Mouse (Mus musculus) lung, adult 2 months (tissue): ENCODE data around the gene Fbxo10. TPM values are rescaled to one million over a fixed set of nuclear protein-coding genes. Genes with fewer than 3 reads are reported as not detected.

Experiments
- DNase-seq: peaks from one replicate; pipeline ENCODE4 v3.0.0; 2022
- H3K4me1 ChIP-seq: fragments of 200-500 bp; 2 replicates; pipeline ENCODE4 v1.6.1; 2011; ENCODE audit warnings: low read length; ENCODE audit not compliant: control insufficient read depth, insufficient read depth
- H3K4me3 ChIP-seq: fragments of 200-500 bp; replicated peaks from 2 replicates; pipeline ENCODE3; 2011; ENCODE audit warnings: low read depth, mild to moderate bottlenecking, control low read depth, low read length; ENCODE audit errors: extremely low read depth
- CTCF ChIP-seq: fragments of 200-500 bp; IDR thresholded peaks from 2 replicates; pipeline ENCODE4 v1.5.1; 2011; ENCODE audit warnings: mild to moderate bottlenecking, low read length, control low read depth; ENCODE audit not compliant: insufficient read depth
- POLR2A ChIP-seq: fragments of 200-500 bp; IDR thresholded peaks from 2 replicates; pipeline ENCODE4 v1.6.1; 2011; ENCODE audit warnings: low read depth, mild to moderate bottlenecking, control low read depth, low read length, borderline replicate concordance; ENCODE audit errors: extremely low read depth
- WGBS: fragments of 180-500 bp; shearing (Covaris S2); methylation state at CpG from one replicate; pipeline ENCODE4 v1.1.7; 2018; 5-methylcytosine and 5-hydroxymethylcytosine counted together
- polyA plus RNA-seq: library from polyadenylated mRNA; depleted of rRNA; stranded (reverse); fragments of >200 nt; gene quantifications from 2 replicates; pipeline ENCODE4 v1.2.3, GENCODE M21; 2012; rRNA removed

The Fbxo10 gene
- 13.0 and 15.2 TPM in 2 replicates for polyA plus RNA-seq

- under 1% methylated on average over 77 of the region's 77 CpGs for WGBS
- Histone ChIP-seq H3K4me1 (no peaks in the 10 kb centered on the region), H3K4me3 (peak within 1 kb of the TSS; percentile 63)
- TF ChIP-seq POLR2A: peak; percentile 52; the same call in 1 of the 2 replicates
- TF ChIP-seq CTCF: no peak
- peak; percentile 88 for DNase-seq
These were observed at the start of gene Fbxo10 for GRCm38 (mm10) chr4:45084021-45084894. TSS of gene Fbxo10 (minus strand) at chr4:45084604.

- Histone ChIP-seq H3K4me3 (no peak overlapping the region), H3K4me1 (no peaks in the 10 kb centered on the region)
- DNase-seq: peak; percentile 28
- no peak for TF ChIP-seq POLR2A
- TF ChIP-seq CTCF: no peak
- 49% methylated on average over 4 of the region's 4 CpGs for WGBS
These were observed 46.6 kb upstream of the Fbxo10 start for GRCm38 (mm10) chr4:45131021-45131420.

DNA sequence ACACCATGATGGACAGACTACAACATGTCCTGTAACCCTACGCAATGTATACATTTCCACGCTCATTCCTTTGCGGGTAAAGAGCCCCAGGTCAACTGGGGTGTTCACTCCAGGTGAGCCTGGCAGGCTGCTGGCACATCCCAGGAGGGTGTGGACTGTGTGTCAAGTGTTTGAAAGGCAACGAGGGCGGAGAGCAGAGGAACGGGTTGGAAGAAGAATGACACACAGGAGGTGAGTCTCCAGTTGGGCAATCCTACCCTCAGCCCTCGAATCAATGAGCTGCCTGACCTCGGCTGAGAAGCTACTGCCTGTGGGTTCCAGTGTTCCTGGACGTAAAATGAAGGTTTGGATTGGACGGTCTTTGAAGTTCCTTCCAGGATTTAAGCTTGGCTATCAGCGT, 36.9 kb upstream of the Fbxo10 start:
- TF ChIP-seq CTCF (no peak), POLR2A (no peak)
- 74% methylated on average over 11 of the region's 11 CpGs for WGBS

DNA sequence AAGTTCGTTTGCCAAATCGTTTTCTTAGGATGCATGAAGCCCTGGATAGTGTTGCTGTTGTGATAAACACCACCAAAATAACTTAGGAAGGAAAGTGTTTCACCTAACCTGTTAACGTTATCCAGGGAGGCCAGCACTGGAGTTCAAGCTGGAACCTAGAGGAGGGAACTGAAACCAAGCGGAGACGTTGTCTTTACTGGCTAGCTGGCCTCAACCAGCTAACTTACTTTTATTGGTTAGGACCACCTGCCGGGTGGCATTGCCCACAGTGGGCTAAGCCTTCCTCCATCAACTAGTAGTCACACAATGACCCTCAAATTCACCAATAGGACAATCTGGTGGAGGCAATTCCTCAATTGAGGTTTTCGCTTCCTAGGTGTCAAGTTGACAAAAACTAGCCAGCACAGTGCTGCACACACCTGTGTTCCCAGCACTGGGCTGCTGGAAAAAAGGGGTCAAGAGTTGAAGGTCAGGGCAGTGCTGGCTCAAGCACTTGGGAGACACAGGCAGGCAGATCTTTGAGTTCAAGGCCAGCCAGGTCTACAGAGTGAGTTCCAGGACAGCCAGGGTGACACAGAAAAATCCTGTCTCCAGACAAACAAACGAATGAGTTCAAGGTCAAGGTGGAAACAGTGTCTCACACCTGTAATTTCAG, 24.2 kb upstream of the Fbxo10 start:
- Histone ChIP-seq H3K4me3 (no peak overlapping the region), H3K4me1 (peaks cover 5% of the 10 kb centered on the region)
- WGBS: 62% methylated on average over 8 of the region's 8 CpGs
- no peak for TF ChIP-seq CTCF
- TF ChIP-seq POLR2A: no peak
- no peak for DNase-seq

More for the DNA sequence above, 36.9 kb upstream of the Fbxo10 start:
- H3K4me1 ChIP-seq: no peaks in the 10 kb centered on the region
- H3K4me3 ChIP-seq: no peak overlapping the region
- DNase-seq: no peak

DNA sequence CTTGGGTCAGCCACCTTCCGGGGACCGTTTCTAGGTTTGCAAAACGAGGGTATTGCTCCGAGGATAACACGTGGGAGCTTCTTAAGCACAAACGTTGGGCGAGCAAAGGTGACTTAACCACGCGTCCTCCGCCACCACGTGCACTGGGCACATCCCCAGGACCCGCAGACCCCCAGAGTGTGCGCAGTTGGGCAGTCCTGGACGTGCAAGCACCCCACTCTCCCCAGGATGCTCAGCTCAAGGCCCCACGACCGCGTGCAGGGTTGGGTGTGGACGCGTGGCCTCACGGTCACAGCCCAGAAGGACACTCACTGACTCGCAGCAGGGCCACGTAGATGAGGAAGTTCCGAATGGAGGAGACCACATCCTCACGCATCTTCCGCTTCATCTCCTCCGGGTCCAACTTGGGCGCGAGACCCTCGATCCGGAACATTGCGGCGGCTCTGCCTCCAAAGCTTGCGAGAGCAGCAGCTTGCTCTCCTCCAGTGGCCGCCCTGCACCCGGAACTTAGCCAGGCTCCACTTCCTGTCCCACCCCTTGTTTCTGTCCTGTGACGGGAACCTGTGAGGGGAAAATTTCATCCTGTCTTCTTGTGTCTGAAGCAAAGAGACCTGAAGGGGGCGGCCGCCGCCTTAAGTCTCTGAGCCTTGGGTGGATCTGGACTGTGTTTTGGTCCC, 23.3 kb upstream of the Fbxo10 start, which contains the start of gene Tomm5:
Gene Tomm5 (minus strand): TSS at position 514 of the 677 bp plus-strand sequence.
- peaks cover 5% of the 10 kb centered on the region for H3K4me1 ChIP-seq
- WGBS: under 1% methylated on average over 39 of the region's 39 CpGs
- peak; percentile 49 for TF ChIP-seq CTCF
- peak; percentile 91 for TF ChIP-seq POLR2A
- H3K4me3 ChIP-seq: peak within 1 kb of the TSS; percentile 97
- peak; percentile 88 for DNase-seq

GRCm38 (mm10) chr4:45107066-45107465, 22.7 kb upstream of the Fbxo10 start:
- peaks cover 5% of the 10 kb centered on the region for H3K4me1 ChIP-seq
- H3K4me3 ChIP-seq: no peak overlapping the region
- no peak for DNase-seq
- WGBS: 8% methylated on average over 4 of the region's 4 CpGs
- TF ChIP-seq POLR2A: no peak
- no peak for TF ChIP-seq CTCF

DNA sequence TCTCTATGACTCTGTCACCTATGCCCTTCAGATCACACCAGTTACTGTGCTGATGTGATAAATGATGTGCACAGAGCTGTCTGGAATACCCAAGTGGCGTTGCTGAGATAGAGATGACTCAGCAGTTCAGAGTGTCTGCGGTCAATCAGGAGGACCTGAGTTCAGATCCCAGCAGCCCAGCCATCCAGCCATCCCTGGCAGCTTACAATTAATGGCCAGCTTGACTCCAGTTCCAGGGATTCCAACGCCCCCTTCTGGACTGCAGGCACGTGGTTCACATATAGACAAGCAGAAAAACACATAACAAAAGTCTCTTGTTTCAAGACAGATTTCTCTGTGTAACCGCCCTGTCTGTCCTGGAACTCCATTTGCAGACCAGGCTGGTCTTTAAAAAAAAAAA, 22.0 kb upstream of the Fbxo10 start:
- no peak overlapping the region for H3K4me3 ChIP-seq
- 69% methylated on average over 5 of the region's 5 CpGs for WGBS
- no peak for TF ChIP-seq POLR2A
- no peak for TF ChIP-seq CTCF
- no peak for DNase-seq
- H3K4me1 ChIP-seq: peaks cover 5% of the 10 kb centered on the region

DNA sequence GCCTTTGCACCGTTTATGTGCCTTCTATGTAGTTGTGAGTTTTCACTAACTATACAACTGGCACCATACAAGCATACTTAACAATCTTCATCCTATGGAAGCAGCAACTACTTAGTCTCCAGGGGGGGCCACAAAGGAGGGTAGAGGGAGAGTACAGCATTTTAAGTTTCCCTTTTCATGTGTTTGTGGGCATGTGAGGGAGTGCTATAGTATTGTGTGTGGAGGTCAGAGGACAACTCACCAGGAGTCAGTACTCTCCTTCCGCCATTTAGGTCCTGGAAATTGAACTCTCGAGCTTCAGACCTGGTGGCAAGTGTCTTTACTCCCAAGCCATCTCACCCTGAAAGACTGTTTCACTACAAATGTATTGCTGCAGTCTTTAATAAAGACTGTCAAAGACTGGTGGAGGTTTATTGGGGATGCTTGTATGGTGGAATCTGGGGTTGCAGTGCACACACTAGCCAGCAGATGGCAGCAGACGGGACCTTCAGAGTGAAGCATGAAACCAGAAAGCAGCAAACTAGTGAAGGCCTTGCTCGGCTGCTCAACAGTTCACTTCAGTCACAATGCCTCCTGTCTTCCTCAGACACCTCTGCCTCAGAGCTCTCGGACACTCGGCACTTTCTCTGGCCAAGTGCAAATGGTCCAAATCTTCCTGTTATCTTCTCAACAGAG, 12.9 kb upstream of the Fbxo10 start:
- no peak for TF ChIP-seq POLR2A
- TF ChIP-seq CTCF: peak; percentile 99
- Histone ChIP-seq H3K4me3 (no peak overlapping the region), H3K4me1 (no peaks in the 10 kb centered on the region)
- DNase-seq: peak; percentile 64
- WGBS: 20% methylated on average over 7 of the region's 7 CpGs

DNA sequence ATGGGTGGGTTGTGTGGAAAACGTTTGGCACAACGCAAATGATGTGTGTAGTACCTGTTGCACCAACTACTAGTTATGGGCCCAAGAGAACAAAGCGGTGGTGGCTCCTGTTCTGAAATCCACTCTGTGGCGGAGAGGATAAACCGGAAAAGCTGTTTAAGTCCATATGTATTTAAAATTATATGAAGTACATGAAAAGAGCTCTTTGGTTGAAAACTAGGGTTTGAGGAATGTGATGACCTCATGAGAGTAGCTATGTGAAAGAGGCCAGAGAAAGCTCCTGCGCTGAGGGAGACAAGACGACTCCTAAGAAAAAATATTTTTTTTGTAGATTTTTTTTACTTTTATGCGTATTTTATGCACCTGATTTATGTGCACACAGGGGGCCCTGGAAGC, 489 bp upstream of the Fbxo10 start:
- WGBS: 31% methylated on average over 8 of the region's 8 CpGs
- peak overlapping the region; percentile 38 for H3K4me3 ChIP-seq
- no peak for DNase-seq
- H3K4me1 ChIP-seq: no peaks in the 10 kb centered on the region
- TF ChIP-seq CTCF (no peak), POLR2A (no peak)

DNA sequence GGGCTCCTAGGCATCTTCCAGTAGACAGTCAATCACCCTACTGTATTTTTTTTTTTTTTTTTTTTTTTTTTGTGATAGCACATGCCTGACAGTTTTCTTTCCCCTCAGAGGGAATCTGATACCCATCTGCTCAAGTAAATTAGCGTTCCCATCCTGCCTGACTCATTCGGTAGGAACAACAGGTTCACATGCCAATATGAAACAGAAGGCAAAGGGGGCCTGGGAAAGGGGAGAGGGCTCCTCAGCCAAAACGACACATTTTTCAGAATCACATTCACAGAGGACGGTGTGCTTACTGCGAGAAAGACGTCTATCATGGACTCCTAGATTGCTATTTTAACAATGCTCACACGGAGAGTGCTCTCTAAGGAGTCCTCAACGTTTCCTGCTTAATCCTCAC, 917 bp downstream of the Fbxo10 start:
- 6% methylated on average over 8 of the region's 8 CpGs for WGBS
- Histone ChIP-seq H3K4me1 (no peaks in the 10 kb centered on the region), H3K4me3 (peak overlapping the region; percentile 22)
- TF ChIP-seq POLR2A: no peak
- TF ChIP-seq CTCF: no peak
- no peak for DNase-seq
